Mouse (Mus musculus) cortical plate, adult 2 months (tissue): Measurements from ENCODE around the gene Med12. TPM values are rescaled to one million over a fixed set of nuclear protein-coding genes. Genes with fewer than 3 reads are reported as not detected.

ENCODE experiments used
- H3K27ac ChIP-seq: fragments of 200-500 bp; 2 replicates; pipeline ENCODE4 v1.5.1; 2012; ENCODE audit warnings: low read length, control low read depth, inconsistent platforms; ENCODE audit not compliant: insufficient read depth
- H3K4me1 ChIP-seq: fragments of 200-500 bp; 2 replicates; pipeline ENCODE4 v1.6.1; 2011; ENCODE audit warnings: low read length; ENCODE audit not compliant: control insufficient read depth, insufficient read depth
- H3K4me3 ChIP-seq: fragments of 200-500 bp; 2 replicates; pipeline ENCODE4 v1.5.1; 2011; ENCODE audit warnings: mild to moderate bottlenecking, low read length, control low read depth; ENCODE audit not compliant: insufficient read depth
- CTCF ChIP-seq: fragments of 200-500 bp; IDR thresholded peaks from 2 replicates; pipeline ENCODE4 v1.5.1; 2011; ENCODE audit warnings: mild to moderate bottlenecking, control low read depth, low read length; ENCODE audit not compliant: insufficient read depth; ENCODE audit errors: extremely low read depth
- POLR2A ChIP-seq: fragments of 200-500 bp; IDR thresholded peaks from 2 replicates; pipeline ENCODE4 v1.6.1; 2011; ENCODE audit warnings: mild to moderate bottlenecking, low read length, control low read depth; ENCODE audit not compliant: insufficient read depth; ENCODE audit errors: extremely low read depth
- polyA plus RNA-seq: library from polyadenylated mRNA; depleted of rRNA; stranded (reverse); fragments of >200 nt; gene quantifications from 2 replicates; pipeline ENCODE4 v1.2.3, GENCODE M21; 2012

Gene Med12
- polyA plus RNA-seq, 1 experiment: 31.6 TPM

DNA sequence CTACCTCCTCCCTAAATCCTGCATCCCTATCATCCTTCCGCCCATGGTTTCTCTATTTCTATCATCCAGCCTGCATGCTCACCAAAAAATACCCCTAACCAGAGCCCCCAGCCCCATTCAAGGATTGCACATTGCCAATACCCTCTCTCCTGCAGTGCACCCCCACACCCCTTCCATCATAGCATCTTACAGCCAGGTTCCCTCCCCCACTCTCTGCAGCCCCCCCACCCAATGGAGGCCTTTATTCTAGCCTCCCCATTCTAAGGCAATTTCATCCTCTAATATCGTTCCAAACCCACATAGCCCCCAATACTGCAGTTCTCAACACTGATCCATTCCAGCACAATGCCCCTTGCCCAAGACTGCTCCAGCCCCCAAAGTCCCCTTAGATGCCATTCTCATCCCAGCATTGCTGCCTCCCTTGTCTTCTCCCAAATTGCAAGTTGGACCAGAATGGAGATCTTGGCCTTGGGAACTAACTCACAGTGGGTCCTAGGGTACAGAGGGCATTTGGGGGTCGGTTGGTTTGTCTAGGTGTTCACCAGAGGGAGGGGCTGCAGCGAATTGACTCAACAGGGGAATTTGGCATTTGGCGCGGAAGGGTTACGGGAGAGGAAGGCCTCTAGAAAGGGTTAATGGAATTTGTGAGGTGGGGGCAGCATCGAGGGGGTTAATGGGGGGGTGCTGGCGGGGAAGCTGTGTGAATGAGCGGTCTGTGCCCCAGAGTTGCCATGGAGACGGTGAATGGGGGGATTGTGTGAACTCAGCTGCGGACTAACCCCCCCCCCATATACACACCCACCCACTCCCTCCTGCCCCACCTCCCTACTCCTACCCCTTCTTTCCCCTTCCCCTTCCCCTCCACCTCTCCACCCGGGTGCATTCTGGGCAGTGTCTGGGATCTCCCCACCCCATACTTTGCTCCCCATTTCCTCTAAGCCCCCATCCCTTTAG, 25.9 kb downstream of the Med12 start:
- TF ChIP-seq CTCF: no peak
- no peak for TF ChIP-seq POLR2A
- Histone ChIP-seq H3K27ac (peak overlapping the region; percentile 96), H3K4me3 (peak overlapping the region; percentile 78), H3K4me1 (peaks cover 4% of the 10 kb centered on the region)

GRCm38 (mm10) chrX:101300427-101301030, 26.7 kb downstream of the Med12 start:
- H3K27ac ChIP-seq: no peak overlapping the region; the same call in 1 of the 2 replicates
- no peak for TF ChIP-seq POLR2A
- no peak for TF ChIP-seq CTCF
- H3K4me1 ChIP-seq: peaks cover 4% of the 10 kb centered on the region
- peak overlapping the region; percentile 78 for H3K4me3 ChIP-seq

DNA sequence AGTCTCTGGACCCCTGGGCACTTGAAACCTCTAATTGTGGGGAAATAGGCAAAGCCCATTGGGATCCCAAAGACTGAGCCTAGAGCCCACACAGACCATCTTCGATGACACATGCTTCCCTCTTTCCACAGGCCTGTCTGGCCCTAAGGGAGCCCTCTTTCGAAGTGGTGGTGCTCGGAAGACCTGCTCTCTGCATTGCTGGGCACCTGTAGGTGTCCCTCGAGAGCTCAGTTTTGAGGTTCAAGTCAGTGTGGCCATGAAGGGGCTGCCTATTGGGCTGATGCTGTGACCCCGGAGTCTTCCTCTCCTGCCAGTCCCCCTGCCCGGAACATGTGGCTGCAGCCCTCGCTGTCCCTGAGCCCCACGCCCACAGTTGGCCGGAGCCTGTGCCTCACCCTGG, 27.8 kb downstream of the Med12 start:
- Histone ChIP-seq H3K27ac (no peak overlapping the region), H3K4me1 (peaks cover 4% of the 10 kb centered on the region), H3K4me3 (peak overlapping the region; percentile 78)
- TF ChIP-seq POLR2A (no peak), CTCF (no peak)

- no peak overlapping the region for H3K4me3 ChIP-seq
- H3K27ac ChIP-seq: no peak overlapping the region
- TF ChIP-seq CTCF (no peak), POLR2A (no peak)
These were observed 30.8 kb downstream of the Med12 start for GRCm38 (mm10) chrX:101304646-101305045.

DNA sequence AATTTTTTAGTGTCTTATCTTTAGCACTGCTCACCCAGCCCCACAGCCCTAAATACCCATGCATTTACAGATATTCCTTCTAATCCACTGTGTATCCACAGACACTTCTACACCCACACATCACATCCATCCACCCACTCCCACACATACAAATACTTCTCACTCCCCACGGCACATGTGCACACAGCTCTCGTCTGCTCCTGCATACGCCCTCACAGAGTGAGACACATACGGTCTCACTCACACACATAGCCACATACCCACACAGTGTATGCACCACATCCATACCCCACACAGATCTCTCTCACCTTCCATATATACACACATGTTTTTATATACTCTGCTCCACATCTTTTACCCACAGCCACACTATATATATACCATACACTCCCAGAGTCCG, 35.5 kb downstream of the Med12 start:
- Histone ChIP-seq H3K4me3 (no peak overlapping the region), H3K27ac (no peak overlapping the region), H3K4me1 (peaks cover 5% of the 10 kb centered on the region)
- TF ChIP-seq POLR2A (no peak), CTCF (no peak)

More at GRCm38 (mm10) chrX:101304646-101305045, 30.8 kb downstream of the Med12 start:
- H3K4me1 ChIP-seq: peaks cover 5% of the 10 kb centered on the region

GRCm38 (mm10) chrX:101313625-101314359, 40.0 kb downstream of the Med12 start:
- no peak overlapping the region for H3K4me3 ChIP-seq
- H3K4me1 ChIP-seq: peaks cover 10% of the 10 kb centered on the region
- 0 out of 2 replicates have a peak overlapping the region, but pooled peaks have one; percentile 8 for H3K27ac ChIP-seq
- TF ChIP-seq POLR2A: peak; percentile 32; the same call in 1 of the 2 replicates
- no peak for TF ChIP-seq CTCF

- peaks cover 5% of the 10 kb centered on the region for H3K4me1 ChIP-seq
- H3K4me3 ChIP-seq: no peak overlapping the region
- TF ChIP-seq POLR2A (no peak), CTCF (no peak)
- no peak overlapping the region for H3K27ac ChIP-seq
These were observed 45.9 kb downstream of the Med12 start for GRCm38 (mm10) chrX:101319775-101320174.

- Histone ChIP-seq H3K4me3 (no peak overlapping the region), H3K27ac (no peak overlapping the region), H3K4me1 (peaks cover 1% of the 10 kb centered on the region; the same call in 1 of the 2 replicates)
- TF ChIP-seq POLR2A (no peak), CTCF (no peak)
These were observed 52.4 kb downstream of the Med12 start for GRCm38 (mm10) chrX:101325989-101326899.
